Mouse (Mus musculus) E14TG2a.4 (cell line): ENCODE measurements around the gene Epb41.

ENCODE experiments used
- H3K27me3 ChIP-seq: 2 replicates; pipeline ENCODE4 v1.6.1; 2014; ENCODE audit warnings: low read length, control low read depth; ENCODE audit not compliant: insufficient read depth
- H3K36me3 ChIP-seq: 2 replicates; pipeline ENCODE4 v1.6.1; 2014; ENCODE audit warnings: low read length, control low read depth; ENCODE audit not compliant: insufficient read depth
- H3K4me1 ChIP-seq: replicated peaks from 2 replicates; pipeline ENCODE4 v1.6.1; 2014; ENCODE audit warnings: low read depth, low read length, control low read depth
- H3K4me3 ChIP-seq: replicated peaks from 2 replicates; pipeline ENCODE4 v1.5.1; 2014; ENCODE audit warnings: mild to moderate bottlenecking, low read length
- H3K9me3 ChIP-seq: 2 replicates; pipeline ENCODE4 v1.6.1; 2014; ENCODE audit warnings: low read length, control low read depth
- CTCF ChIP-seq: conservative IDR thresholded peaks from 2 replicates; pipeline ENCODE4 v1.5.1; 2014; ENCODE audit warnings: low read length
- NANOG ChIP-seq: IDR thresholded peaks from 2 replicates; pipeline ENCODE4 v1.6.1; 2014; ENCODE audit warnings: borderline replicate concordance, low read length, mixed read lengths
- POU5F1 ChIP-seq: IDR thresholded peaks from 2 replicates; pipeline ENCODE4 v1.6.1; 2014; ENCODE audit warnings: low read length, borderline replicate concordance

Gene Epb41

GRCm38 (mm10) chr4:131879692-131880091 is 195.4 kb downstream of the Epb41 start:
- H3K27me3 ChIP-seq = no peaks in the 10 kb centered on the region
- H3K36me3 ChIP-seq = peaks cover 18% of the 10 kb centered on the region
- H3K4me1 ChIP-seq = peaks cover 87% of the 10 kb centered on the region
- H3K4me3 ChIP-seq = no peak overlapping the region
- TF ChIP-seq CTCF (no peak), NANOG (no peak), POU5F1 (no peak)
- H3K9me3 ChIP-seq = no peaks in the 10 kb centered on the region

GRCm38 (mm10) chr4:131876836-131877235 is 198.3 kb downstream of the Epb41 start:
- Histone ChIP-seq H3K36me3 (peaks cover 4% of the 10 kb centered on the region; the same call in 1 of the 2 replicates), H3K4me1 (peaks cover 73% of the 10 kb centered on the region), H3K27me3 (no peaks in the 10 kb centered on the region), H3K9me3 (no peaks in the 10 kb centered on the region), H3K4me3 (0 out of 2 replicates have a peak overlapping the region, but pooled peaks have one; percentile 95)
- TF ChIP-seq NANOG (no peak), POU5F1 (no peak), CTCF (no peak)

GRCm38 (mm10) chr4:131875242-131875641 is 199.9 kb downstream of the Epb41 start:
- H3K4me1 ChIP-seq = peaks cover 62% of the 10 kb centered on the region
- TF ChIP-seq POU5F1 (no peak), CTCF (no peak), NANOG (no peak)
- H3K4me3 ChIP-seq = peak overlapping the region; percentile 95
- H3K27me3 ChIP-seq = no peaks in the 10 kb centered on the region
- no peaks in the 10 kb centered on the region for H3K9me3 ChIP-seq
- peaks cover 19% of the 10 kb centered on the region for H3K36me3 ChIP-seq

- H3K9me3 ChIP-seq = no peaks in the 10 kb centered on the region
- peaks cover 25% of the 10 kb centered on the region for H3K36me3 ChIP-seq
- H3K4me1 ChIP-seq = peaks cover 58% of the 10 kb centered on the region
- TF ChIP-seq CTCF = no peak
- H3K4me3 ChIP-seq = peak overlapping the region; percentile 95
- no peaks in the 10 kb centered on the region for H3K27me3 ChIP-seq
Observed at GRCm38 (mm10) chr4:131874567-131874966, 200.6 kb downstream of the Epb41 start.

GRCm38 (mm10) chr4:131874169-131874536 is 201.0 kb downstream of the Epb41 start:
- Histone ChIP-seq H3K4me1 (peaks cover 57% of the 10 kb centered on the region), H3K27me3 (no peaks in the 10 kb centered on the region), H3K4me3 (peak overlapping the region; percentile 95), H3K36me3 (peaks cover 30% of the 10 kb centered on the region), H3K9me3 (no peaks in the 10 kb centered on the region)
- TF ChIP-seq NANOG (no peak), POU5F1 (no peak), CTCF (no peak)
